Mouse (Mus musculus) embryonic facial prominence, embryonic 14.5 days (tissue): Measurements from ENCODE around the gene Ankrd13c. TPM values are rescaled to one million over a fixed set of nuclear protein-coding genes. Genes with fewer than 3 reads are reported as not detected.
"Not testable (repeated sequence)": the region's sequence is repeated elsewhere in the genome, so short reads cannot be mapped to it uniquely, and the experiment has no call there.

Experiments used
- ATAC-seq: fragments of 200-750 bp; cut with Nextera tagmentation; 2 replicates; pipeline ENCODE4 v1.8.0; 2017; ENCODE audit warnings: low read depth, moderate number of reproducible peaks, moderate TSS enrichment
- DNase-seq: peaks from one replicate; pipeline ENCODE4 v3.0.0-alpha.2; 2015; ENCODE audit warnings: low spot score
- H3K27ac ChIP-seq: fragments of 300-500 bp; sonication (generic); replicated peaks from 2 replicates; pipeline ENCODE4 v1.5.1; 2014; ENCODE audit warnings: low read depth, mild to moderate bottlenecking, low read length, moderate library complexity
- H3K27me3 ChIP-seq: fragments of 300-500 bp; sonication (generic); replicated peaks from 2 replicates; pipeline ENCODE4 v1.6.1; 2014; ENCODE audit warnings: low read length; ENCODE audit not compliant: control insufficient read depth, insufficient read depth
- H3K36me3 ChIP-seq: fragments of 300-500 bp; sonication (generic); 2 replicates; pipeline ENCODE4 v1.6.1; 2014; ENCODE audit warnings: low read length, mixed read lengths; ENCODE audit not compliant: control insufficient read depth, insufficient read depth
- H3K4me1 ChIP-seq: fragments of 300-500 bp; sonication (generic); 2 replicates; pipeline ENCODE4 v1.6.1; 2014; ENCODE audit warnings: antibody characterized with exemption, low read length; ENCODE audit not compliant: control insufficient read depth, insufficient read depth
- H3K4me2 ChIP-seq: fragments of 300-500 bp; sonication (generic); 2 replicates; pipeline ENCODE4 v1.6.1; 2014; ENCODE audit warnings: low read depth, mild to moderate bottlenecking, low read length, moderate library complexity, mixed read lengths
- H3K4me3 ChIP-seq: fragments of 300-500 bp; sonication (generic); 2 replicates; pipeline ENCODE4 v1.5.1; 2014; ENCODE audit warnings: low read depth, mild to moderate bottlenecking, low read length
- H3K9ac ChIP-seq: fragments of 300-500 bp; sonication (generic); 2 replicates; pipeline ENCODE4 v1.6.1; 2014; ENCODE audit warnings: low read depth, mild to moderate bottlenecking, low read length, moderate library complexity, mixed read lengths
- H3K9me3 ChIP-seq: fragments of 300-500 bp; sonication (generic); 2 replicates; pipeline ENCODE4 v1.6.1; 2016; ENCODE audit warnings: low read length; ENCODE audit not compliant: control insufficient read depth
- whole genome bisulfite sequencing: fragments of 180-500 bp; shearing (Covaris S2); extraction: QIAGEN DNeasy Blood & Tissue Kit; methylation state at CpG from one replicate; pipeline ENCODE4 v1.1.7; 2014; 5-methylcytosine and 5-hydroxymethylcytosine counted together
- polyA plus RNA-seq: library from polyadenylated mRNA; unstranded; fragments of >200 nt; fragmentation: Nextera tagmentation; extraction: Ambion mirVana; gene quantifications from 2 replicates; pipeline ENCODE4 v1.2.1, GENCODE M21; 2014

Gene Ankrd13c
- polyA plus RNA-seq, 1 experiment from 2014 or later: 16.3 TPM

DNA sequence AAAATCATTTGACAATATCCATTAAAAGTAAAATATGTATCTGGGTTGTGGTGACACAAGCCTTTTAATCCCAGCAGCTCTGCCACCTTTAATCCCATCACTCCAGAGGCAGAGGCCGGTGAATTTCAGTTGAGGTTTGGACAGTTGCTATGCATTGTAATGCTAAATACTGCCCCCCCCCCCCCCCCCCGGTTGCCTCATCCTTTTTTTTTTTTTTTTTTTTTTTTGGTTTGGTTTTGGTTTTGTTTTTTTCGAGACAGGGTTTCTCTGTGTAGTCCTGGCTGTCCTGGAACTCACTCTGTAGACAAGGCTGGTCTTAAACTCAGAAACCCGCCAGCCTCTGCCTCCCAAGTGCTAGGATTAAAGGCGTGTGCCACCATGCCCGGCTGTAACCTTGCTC, 13.8 kb upstream of the Ankrd13c start:
- H3K4me2 ChIP-seq, H3K27ac ChIP-seq, H3K4me3 ChIP-seq, ATAC-seq, H3K27me3 ChIP-seq, H3K4me1 ChIP-seq, H3K9me3 ChIP-seq, DNase-seq, H3K36me3 ChIP-seq, H3K9ac ChIP-seq: not testable (repeated sequence)
- 75% methylated on average over 5 of the region's 6 CpGs for WGBS

GRCm38 (mm10) chr3:157934301-157934823, 12.7 kb upstream of the Ankrd13c start:
- Histone ChIP-seq H3K9ac (no peak overlapping the region), H3K4me1 (no peaks in the 10 kb centered on the region), H3K9me3 (no peaks in the 10 kb centered on the region), H3K4me2 (no peak overlapping the region), H3K27ac (no peak overlapping the region), H3K4me3 (no peak overlapping the region), H3K27me3 (no peaks in the 10 kb centered on the region), H3K36me3 (no peaks in the 10 kb centered on the region)
- DNase-seq: no peak
- no peak for ATAC-seq
- 72% methylated on average over 3 of the region's 3 CpGs for WGBS

DNA sequence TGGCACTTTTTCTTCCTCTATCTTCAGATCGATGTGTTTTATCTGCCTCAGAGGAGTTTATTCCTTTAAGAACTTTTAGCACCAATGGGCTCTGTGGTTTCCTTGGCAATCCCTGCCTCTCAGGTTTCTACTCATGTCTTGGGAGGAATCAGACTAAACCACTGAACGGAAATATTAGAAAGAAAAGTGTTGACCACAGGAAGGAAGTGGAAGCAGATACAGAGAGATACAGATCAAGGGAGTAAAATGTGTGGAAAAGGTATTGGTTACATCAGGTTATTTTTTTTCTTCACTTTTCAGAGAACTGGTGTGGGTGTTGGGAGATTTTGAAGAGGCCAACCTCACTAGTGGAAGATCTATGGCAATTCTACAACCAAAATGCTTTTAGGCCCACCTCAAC, 8.5 kb upstream of the Ankrd13c start:
- DNase-seq (no peak), ATAC-seq (no peak)
- Histone ChIP-seq H3K4me2 (no peak overlapping the region), H3K4me1 (no peaks in the 10 kb centered on the region), H3K4me3 (no peak overlapping the region), H3K27me3 (no peaks in the 10 kb centered on the region), H3K9ac (no peak overlapping the region), H3K36me3 (no peaks in the 10 kb centered on the region), H3K9me3 (no peaks in the 10 kb centered on the region), H3K27ac (no peak overlapping the region)
- WGBS: 71% methylated on average over 2 of the region's 2 CpGs

- 1% methylated on average over 48 of the region's 93 CpGs for WGBS
- peak; percentile 64 for ATAC-seq
- no peak for DNase-seq
- H3K4me3 ChIP-seq: peak overlapping the region; percentile 95
- H3K27me3 ChIP-seq: no peaks in the 10 kb centered on the region
- H3K9ac ChIP-seq: peak overlapping the region; percentile 96
- peak overlapping the region; percentile 98 for H3K27ac ChIP-seq
- H3K4me1 ChIP-seq: peaks cover 3% of the 10 kb centered on the region; the same call in 1 of the 2 replicates
- H3K9me3 ChIP-seq: no peaks in the 10 kb centered on the region
- H3K36me3 ChIP-seq: no peaks in the 10 kb centered on the region
- H3K4me2 ChIP-seq: peak overlapping the region; percentile 78
Observed at GRCm38 (mm10) chr3:157947383-157948280, 593 bp downstream of the Ankrd13c start.

- Histone ChIP-seq H3K27me3 (no peaks in the 10 kb centered on the region), H3K4me3 (no peak overlapping the region), H3K9ac (no peak overlapping the region), H3K4me1 (peaks cover 3% of the 10 kb centered on the region; the same call in 1 of the 2 replicates), H3K36me3 (no peaks in the 10 kb centered on the region), H3K9me3 (no peaks in the 10 kb centered on the region), H3K27ac (no peak overlapping the region), H3K4me2 (no peak overlapping the region)
- no peak for ATAC-seq
- 92% methylated on average over 2 of the region's 2 CpGs for WGBS
- no peak for DNase-seq
Observed at GRCm38 (mm10) chr3:157952716-157953115, 5.7 kb downstream of the Ankrd13c start.

DNA sequence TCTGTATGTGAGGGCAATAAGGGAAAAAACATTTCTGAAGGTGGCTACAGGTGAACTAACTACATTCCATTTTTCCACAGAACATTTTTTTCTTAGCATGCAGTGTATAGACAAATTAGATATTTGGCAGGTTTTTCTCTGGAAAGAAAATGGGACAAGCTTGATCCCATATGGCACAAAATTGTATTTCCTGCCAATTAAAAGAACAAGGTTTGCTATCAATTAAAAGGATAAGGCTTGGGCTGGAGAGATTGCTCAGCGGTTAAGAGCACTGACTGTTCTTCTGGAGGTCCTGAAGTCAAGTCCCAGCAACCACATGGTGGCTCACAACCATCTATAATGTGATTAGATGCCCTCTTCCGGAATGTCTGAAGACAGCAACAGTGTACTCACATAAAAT, 8.4 kb downstream of the Ankrd13c start:
- no peak overlapping the region for H3K27ac ChIP-seq
- H3K27me3 ChIP-seq: no peaks in the 10 kb centered on the region
- H3K9ac ChIP-seq: no peak overlapping the region
- H3K9me3 ChIP-seq: no peaks in the 10 kb centered on the region
- no peaks in the 10 kb centered on the region for H3K4me1 ChIP-seq
- WGBS: 73% methylated on average over 2 of the region's 2 CpGs
- H3K4me3 ChIP-seq: no peak overlapping the region
- no peak overlapping the region for H3K4me2 ChIP-seq
- H3K36me3 ChIP-seq: no peaks in the 10 kb centered on the region
- no peak for ATAC-seq
- DNase-seq: no peak

- ATAC-seq: no peak
- H3K27ac ChIP-seq: no peak overlapping the region
- H3K36me3 ChIP-seq: no peaks in the 10 kb centered on the region
- H3K9me3 ChIP-seq: no peaks in the 10 kb centered on the region
- H3K9ac ChIP-seq: no peak overlapping the region
- no peaks in the 10 kb centered on the region for H3K4me1 ChIP-seq
- 92% methylated on average over 3 of the region's 3 CpGs for WGBS
- DNase-seq: no peak
- H3K4me3 ChIP-seq: no peak overlapping the region
- no peaks in the 10 kb centered on the region for H3K27me3 ChIP-seq
- no peak overlapping the region for H3K4me2 ChIP-seq
Observed at GRCm38 (mm10) chr3:157956201-157956600, 9.2 kb downstream of the Ankrd13c start.

- no peak overlapping the region for H3K27ac ChIP-seq
- DNase-seq (no peak), ATAC-seq (no peak)
- no peak overlapping the region for H3K9ac ChIP-seq
- no peak overlapping the region for H3K4me2 ChIP-seq
- peaks cover 3% of the 10 kb centered on the region; the same call in 1 of the 2 replicates for H3K36me3 ChIP-seq
- no peak overlapping the region for H3K4me3 ChIP-seq
- no peaks in the 10 kb centered on the region for H3K9me3 ChIP-seq
- no peaks in the 10 kb centered on the region for H3K4me1 ChIP-seq
- H3K27me3 ChIP-seq: no peaks in the 10 kb centered on the region
Observed at GRCm38 (mm10) chr3:157957320-157957719, 10.3 kb downstream of the Ankrd13c start.

GRCm38 (mm10) chr3:157971151-157971550, 24.1 kb downstream of the Ankrd13c start:
- DNase-seq: no peak
- WGBS: 91% methylated on average over 2 of the region's 2 CpGs

More at GRCm38 (mm10) chr3:157971151-157971550, 24.1 kb downstream of the Ankrd13c start:
- Histone ChIP-seq H3K36me3 (peaks cover 5% of the 10 kb centered on the region; the same call in 1 of the 2 replicates), H3K27me3 (no peaks in the 10 kb centered on the region), H3K4me2 (no peak overlapping the region), H3K27ac (no peak overlapping the region), H3K9ac (no peak overlapping the region), H3K9me3 (no peaks in the 10 kb centered on the region), H3K4me1 (no peaks in the 10 kb centered on the region), H3K4me3 (no peak overlapping the region)
- ATAC-seq: no peak
